Mouse (Mus musculus) heart, adult 18-20 months (tissue): ENCODE results near the gene Hspbap1. TPM values are rescaled to one million over a fixed set of nuclear protein-coding genes. Genes with fewer than 3 reads are reported as not detected.

Experiments
- DNase-seq, 2 experiments: peaks; one replicate each; pipeline ENCODE4 v3.0.0; 2021 to 2022; ENCODE audit warnings: mixed read lengths in 1 of 2
- long read RNA-seq, 2 experiments: library from polyadenylated mRNA; stranded (forward); transcript quantifications; one replicate each; pipeline ENCODE4 v2.0.0; 2021
- total RNA-seq, 2 experiments: library from RNA; stranded (reverse); gene quantifications; 2 replicates each; pipeline ENCODE4 v1.2.3; 2021

Gene Hspbap1
- total RNA-seq: 1 to 10 TPM; 2.4 to 3.2 TPM
- long read RNA-seq, experiment 1, partial matches to known transcripts: 0 of 2 reads
- long read RNA-seq, experiment 1, other reads (novel, unspliced or antisense): 0 of 2 reads
- long read RNA-seq, experiment 2, partial matches to known transcripts: 0 of 2 reads
- long read RNA-seq, experiment 2, other reads (novel, unspliced or antisense): 0 of 2 reads

- peak; percentile 95 for DNase-seq
These were observed at the start of gene Hspbap1 for GRCm38 (mm10) chr16:35769878-35770657. TSS of gene Hspbap1 (plus strand) at chr16:35770375.

GRCm38 (mm10) chr16:35724561-35724960 lies 45.6 kb upstream of the Hspbap1 start:
- DNase-seq: no peak

DNA sequence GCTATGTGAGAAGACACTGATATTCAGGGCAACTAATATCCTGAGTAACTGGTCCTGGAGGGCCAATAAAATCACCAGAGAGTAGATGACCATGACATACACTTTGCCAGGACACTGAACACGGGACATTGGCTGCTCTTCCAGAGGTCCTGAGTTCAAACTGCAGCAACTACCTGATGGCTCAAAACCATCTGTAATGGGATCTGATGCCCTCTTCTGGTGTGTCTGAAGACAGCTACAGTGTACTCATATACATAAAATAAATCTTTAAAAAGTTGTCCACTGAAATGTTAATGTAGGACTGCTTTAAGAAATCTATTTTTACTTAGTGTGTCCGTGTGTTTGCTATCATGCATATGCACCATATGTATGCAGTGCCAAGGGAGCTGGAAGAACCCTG lies 43.6 kb upstream of the Hspbap1 start:
- no peak for DNase-seq

GRCm38 (mm10) chr16:35729151-35729738 lies 40.9 kb upstream of the Hspbap1 start:
- DNase-seq: no peak

DNA sequence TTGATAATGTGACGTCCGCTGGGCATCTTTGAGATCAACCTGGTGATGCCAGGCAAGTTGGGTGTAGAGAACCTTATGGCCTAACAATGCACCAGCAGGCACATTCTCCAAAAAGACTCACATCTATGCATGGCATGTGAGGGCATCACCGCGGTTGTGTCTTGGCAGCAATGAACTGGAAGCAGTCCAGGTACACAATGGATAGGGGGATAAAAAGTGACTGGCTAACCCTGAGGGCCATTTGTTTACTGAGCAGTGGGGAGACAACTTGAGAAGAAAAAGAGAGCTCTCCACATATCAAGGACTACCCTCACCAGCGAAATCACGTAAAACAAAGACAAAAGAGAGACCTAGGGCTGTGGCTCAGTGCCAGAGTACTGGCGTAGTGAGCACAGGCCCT lies 38.1 kb upstream of the Hspbap1 start:
- DNase-seq: peak; percentile 46 to 52

DNA sequence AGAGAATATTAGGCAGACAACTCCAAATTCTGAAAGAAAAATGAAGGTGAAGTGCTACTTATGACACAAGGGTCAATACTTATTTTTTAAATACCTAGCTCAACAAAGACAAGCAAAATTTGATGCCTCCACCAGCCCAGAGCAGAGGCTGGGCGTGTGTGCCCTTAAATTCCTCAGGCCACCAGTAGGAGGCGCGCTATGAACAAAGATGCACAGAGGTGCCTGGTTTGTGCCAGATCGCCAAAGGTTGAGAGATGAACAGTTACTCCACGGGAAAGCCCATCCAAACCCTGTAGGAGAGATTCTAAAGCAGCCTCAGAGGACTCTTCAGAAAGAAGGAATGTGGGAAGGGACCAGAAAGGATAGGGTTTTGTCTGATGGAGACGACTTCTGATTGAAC lies 36.1 kb upstream of the Hspbap1 start:
- peak; percentile 65 to 89 for DNase-seq

- DNase-seq: peak in 1 of 2 experiments; percentile 49
These were observed 31.9 kb upstream of the Hspbap1 start for GRCm38 (mm10) chr16:35738096-35738767.

DNA sequence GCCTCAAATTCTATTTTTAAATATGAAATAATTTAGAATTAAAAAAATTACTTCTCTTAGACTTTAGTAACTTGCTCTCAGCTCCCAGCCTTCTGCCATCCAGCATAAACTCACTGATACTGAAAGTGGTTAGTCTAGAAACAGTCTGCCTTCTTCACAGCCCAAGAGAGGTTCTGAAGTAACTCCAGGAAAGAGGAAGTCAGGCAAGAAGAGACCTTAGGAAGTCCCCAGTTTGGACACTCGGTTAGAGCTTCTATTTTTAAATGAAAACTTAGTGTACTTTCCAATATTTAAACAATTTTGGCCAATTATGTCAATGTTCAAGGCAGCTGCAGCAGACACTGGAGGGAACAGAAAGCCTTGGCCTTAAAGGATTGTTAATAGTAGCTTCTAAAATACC lies 30.6 kb upstream of the Hspbap1 start:
- DNase-seq: peak in 1 of 2 experiments; percentile 12

DNA sequence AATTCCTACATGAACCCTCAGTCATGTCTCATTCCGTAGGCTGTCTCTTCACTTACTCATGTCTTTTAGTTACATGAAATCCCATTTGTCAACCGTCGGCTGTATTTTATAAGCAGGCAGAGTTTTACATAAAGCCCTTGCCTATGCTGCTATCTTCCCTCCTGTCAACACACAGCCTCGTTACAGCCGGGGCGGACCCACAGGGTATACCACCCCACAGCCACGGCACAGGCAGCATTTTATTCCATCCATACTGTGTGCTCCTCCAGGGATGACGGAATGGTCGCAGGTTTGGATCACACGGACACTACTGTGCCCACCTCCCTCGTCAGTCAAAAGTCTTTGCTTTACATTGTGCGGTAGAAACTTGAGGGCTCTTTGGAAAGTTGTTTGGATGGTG lies 29.8 kb upstream of the Hspbap1 start:
- no peak for DNase-seq

GRCm38 (mm10) chr16:35740943-35741342 lies 29.2 kb upstream of the Hspbap1 start:
- no peak for DNase-seq

DNA sequence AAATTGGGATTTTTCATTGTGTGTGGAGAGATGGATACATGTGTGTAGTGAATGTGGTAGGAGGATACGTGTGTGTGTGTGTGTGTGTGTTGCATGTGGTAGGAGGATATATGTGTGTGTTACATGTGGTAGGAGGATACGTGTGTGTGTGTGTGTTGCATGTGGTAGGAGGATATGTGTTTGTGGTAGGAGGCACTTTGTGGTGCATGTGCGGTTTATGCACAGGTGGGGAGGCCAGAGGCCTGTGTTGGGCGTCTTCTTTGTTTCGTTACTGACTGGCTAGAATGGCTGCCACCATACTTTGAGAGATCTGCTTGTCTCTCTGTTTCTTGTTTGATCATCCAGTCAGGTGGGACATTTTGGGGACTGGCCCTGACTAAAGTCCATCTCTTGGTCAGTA lies 28.6 kb upstream of the Hspbap1 start:
- no peak for DNase-seq

- DNase-seq: no peak
These were observed 27.8 kb upstream of the Hspbap1 start for GRCm38 (mm10) chr16:35742251-35742937.

DNA sequence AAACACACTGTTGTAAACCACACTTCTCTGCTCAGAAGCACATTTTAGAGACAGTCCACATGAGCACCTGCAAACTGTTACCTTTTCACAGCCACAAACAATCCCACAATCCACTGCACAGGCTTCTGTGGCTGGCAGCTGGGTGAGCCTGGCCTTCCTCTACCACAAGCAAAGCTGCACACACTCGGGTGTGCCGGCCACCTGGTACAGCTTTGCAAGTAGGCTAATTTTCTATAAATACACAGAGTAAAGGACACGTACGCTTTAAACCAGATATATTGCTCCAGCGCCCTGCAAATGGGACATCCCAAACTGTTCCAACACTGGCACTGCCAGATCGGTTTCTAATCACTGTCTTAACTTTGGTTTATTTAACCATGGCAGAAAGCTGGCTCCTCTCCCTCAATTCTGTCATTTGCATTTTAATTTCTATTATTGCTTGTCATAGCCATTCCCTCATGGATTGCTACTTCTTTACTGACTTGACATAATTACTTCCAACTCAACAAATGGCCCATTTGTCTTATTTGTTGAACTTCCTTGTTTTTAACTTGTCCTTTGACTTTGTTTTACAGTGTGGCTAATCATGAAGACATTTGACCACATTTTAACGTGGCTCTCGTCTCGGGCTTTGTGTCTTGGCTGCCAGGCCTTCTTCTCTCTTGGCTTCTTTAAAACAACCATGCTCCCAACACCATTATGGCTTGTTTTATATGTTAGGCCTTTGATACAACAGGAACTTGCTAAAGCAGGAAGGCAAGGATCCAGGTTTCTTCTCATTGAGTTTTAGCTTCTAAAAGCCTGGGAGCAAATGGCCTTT lies 22.5 kb upstream of the Hspbap1 start:
- peak in 1 of 2 experiments; percentile 39 for DNase-seq

GRCm38 (mm10) chr16:35748237-35748603 lies 22.0 kb upstream of the Hspbap1 start:
- DNase-seq: no peak

- no peak for DNase-seq
These were observed 20.8 kb upstream of the Hspbap1 start for GRCm38 (mm10) chr16:35749385-35749784.

DNA sequence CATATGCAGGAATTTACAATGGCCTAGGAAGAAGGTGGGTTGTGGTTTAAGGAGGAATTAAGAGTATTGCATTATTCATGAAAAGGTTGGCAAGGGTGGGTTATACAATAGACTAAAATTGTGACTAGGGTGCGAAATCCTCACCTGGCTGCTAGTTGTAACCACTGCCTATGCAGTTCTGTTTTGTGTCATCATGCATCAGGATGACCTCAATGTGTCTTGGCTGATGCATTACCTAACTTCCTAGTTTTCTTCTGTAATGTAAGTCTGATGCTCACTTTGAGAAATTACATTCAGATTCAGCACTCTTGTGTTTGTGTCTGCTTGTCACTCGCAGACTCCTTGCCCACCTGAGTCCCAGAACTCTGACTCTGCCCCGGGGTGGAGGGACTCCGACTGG lies 18.3 kb upstream of the Hspbap1 start:
- DNase-seq: no peak

DNA sequence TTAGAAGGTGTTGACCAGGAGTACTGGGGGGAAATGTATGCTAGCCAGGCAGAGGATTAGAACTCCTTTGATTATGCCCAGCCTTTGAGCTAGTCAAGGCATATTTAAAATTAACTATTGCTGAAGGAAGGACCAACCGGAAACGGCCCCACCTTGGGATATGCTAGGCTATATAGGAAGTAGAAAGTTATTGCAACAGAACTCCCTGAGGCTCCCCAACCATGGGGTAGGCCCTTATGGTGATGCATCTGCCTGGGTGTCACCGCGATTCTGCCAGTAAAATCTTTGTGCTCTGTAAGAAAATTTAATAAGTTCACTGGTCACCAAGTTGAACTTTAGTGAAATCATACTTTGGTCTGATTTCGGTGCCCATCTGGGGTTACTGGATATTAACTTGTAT lies 16.2 kb upstream of the Hspbap1 start:
- no peak for DNase-seq

DNA sequence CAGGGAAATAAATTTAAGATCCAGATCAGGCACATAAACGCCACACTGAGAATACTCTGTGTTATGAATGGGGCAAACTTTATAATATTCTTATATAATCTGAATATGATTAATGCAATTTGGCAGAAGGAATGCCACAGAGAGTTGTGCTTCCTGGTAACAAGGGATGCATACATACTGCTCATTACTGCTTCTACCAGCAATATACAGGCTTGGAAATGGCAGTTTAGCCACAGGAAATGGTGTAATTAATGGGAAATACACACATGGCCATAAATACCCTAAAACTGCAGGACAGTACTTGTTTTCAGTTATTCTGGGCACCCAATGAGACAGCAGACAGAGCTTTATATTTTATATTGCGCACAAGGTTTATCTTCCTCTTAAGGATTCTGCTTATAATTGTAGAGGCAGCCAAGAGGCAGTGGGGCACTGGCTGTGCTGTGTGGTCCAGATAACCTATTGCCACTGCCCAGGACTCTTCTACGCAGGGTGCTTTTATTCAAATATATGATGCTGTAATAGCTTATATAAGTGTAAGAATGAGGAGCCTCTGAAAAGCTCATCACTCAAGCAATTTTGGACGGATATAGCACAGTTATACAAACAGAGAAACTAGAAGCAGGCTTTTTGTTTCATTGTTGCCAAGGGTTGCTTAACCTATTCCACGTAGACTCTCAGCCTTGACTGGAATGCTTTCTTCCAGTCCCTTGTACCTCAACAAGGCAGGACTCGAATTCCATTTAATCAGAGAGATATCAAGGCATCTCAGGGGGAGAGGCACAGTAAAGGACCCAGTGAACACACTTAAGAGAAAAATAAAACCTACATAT lies 14.5 kb upstream of the Hspbap1 start:
- no peak for DNase-seq

DNA sequence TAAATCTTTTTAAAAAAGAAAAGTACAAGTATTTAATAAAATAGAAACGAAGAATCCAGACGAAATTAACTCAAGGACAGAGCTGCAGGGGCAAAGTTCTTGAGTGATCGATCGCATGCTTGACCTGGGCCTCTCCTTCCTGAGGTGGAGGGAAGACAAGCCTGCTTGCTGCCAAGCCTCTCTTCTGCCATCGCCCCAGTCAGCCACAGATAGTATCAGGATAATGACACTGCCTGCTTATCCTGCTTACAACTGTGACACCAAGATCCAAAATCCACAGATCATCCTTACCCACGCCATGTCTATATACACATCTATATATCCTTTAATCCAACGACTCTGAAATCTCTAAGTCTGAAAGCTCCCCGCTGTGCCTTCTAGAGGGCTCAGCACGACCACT lies 13.5 kb upstream of the Hspbap1 start:
- DNase-seq: no peak

- DNase-seq: no peak
These were observed 10.8 kb upstream of the Hspbap1 start for GRCm38 (mm10) chr16:35759401-35759800.
